Mouse (Mus musculus) inflammation-experienced regulatory T-cells, adult 16 weeks (primary cell): ENCODE results near the gene Tfb2m. TPM values are rescaled to one million over a fixed set of nuclear protein-coding genes. Genes with fewer than 3 reads are reported as not detected.

Experiments used
- polyA plus RNA-seq: library from polyadenylated mRNA; unstranded; fragments of 100-300 nt; shearing (Covaris generic); gene quantifications from one replicate; pipeline ENCODE4 v1.2.1, GENCODE M21; 2017

Gene Tfb2m
- 29.4 TPM for polyA plus RNA-seq

GRCm38 (mm10) chr1:179545768-179546550, at the start of gene Tfb2m, which contains the start of gene Cnst:
Gene Tfb2m (minus strand): TSS chr1:179546267.
Gene Cnst (plus strand): TSS chr1:179546370.

GRCm38 (mm10) chr1:179517713-179518465, 28.2 kb downstream of the Tfb2m start, which contains the start of gene Smyd3:
Gene Smyd3 (minus strand): TSS chr1:179518041.

Other genes starting within 250 kb of the Tfb2m start
- gene Smyd3, start 28.2 kb downstream of the Tfb2m start, polyA plus RNA-seq = 43.1 TPM
- gene Cnst, start 103 bp upstream of the Tfb2m start, polyA plus RNA-seq = 63.6 TPM
- 27.8 TPM for gene Sccpdh, start 121.9 kb upstream of the Tfb2m start, polyA plus RNA-seq
- not detected for gene Kif28, start 199.0 kb upstream of the Tfb2m start, polyA plus RNA-seq